Mouse (Mus musculus): ENCODE data around the gene Triobp.

GRCm38 (mm10) chr15:79038331-79038730 lies 90.8 kb downstream of the Triobp start:
- no peak for TF ChIP-seq USF1 (IDR thresholded peaks at IDR 0.05; ENCODE audit: low read depth)
- TF ChIP-seq CTCF (IDR thresholded peaks at IDR 0.05; ENCODE audit: control insufficient read depth, insufficient read depth, insufficient read length) = no peak
- no peak for TF ChIP-seq MAX (IDR thresholded peaks at IDR 0.05)
- TF ChIP-seq CEBPB (IDR thresholded peaks at IDR 0.05; ENCODE audit: low read depth) = no peak
- TF ChIP-seq MYOG (IDR thresholded peaks at IDR 0.05; ENCODE audit: control insufficient read depth, extremely low read depth, insufficient read length) = no peak

All from C2C12 (cell line).